Mouse (Mus musculus) lung, postnatal 25 days (tissue): ENCODE measurements around the gene Fkbp2.
"Not testable (repeated sequence)": the region's sequence is repeated elsewhere in the genome, so short reads cannot be mapped to it uniquely, and the experiment has no call there.

Experiments
- DNase-seq: peaks from one replicate; pipeline ENCODE4 v3.0.0; 2022; ENCODE audit warnings: low spot score

The Fkbp2 gene

GRCm38 (mm10) chr19:6991166-6991565, 10.9 kb upstream of the Fkbp2 start:
- DNase-seq: not testable (repeated sequence)

- no peak for DNase-seq
Observed at GRCm38 (mm10) chr19:6990712-6991111, 10.4 kb upstream of the Fkbp2 start.

- DNase-seq: no peak
Observed at GRCm38 (mm10) chr19:6989251-6989650, 8.9 kb upstream of the Fkbp2 start.

- no peak for DNase-seq
Observed at GRCm38 (mm10) chr19:6987904-6988285, 7.6 kb upstream of the Fkbp2 start.

- DNase-seq: peak; percentile 54
Observed at GRCm38 (mm10) chr19:6987061-6987903, 7.0 kb upstream of the Fkbp2 start, which contains the start of gene Vegfb. Gene Vegfb, minus strand, starts transcription at chr19:6987651.

- no peak for DNase-seq
Observed at GRCm38 (mm10) chr19:6985951-6986708, 5.8 kb upstream of the Fkbp2 start.

GRCm38 (mm10) chr19:6985300-6985699, 5.0 kb upstream of the Fkbp2 start:
- DNase-seq: no peak

- no peak for DNase-seq
Observed at GRCm38 (mm10) chr19:6983621-6984020, 3.3 kb upstream of the Fkbp2 start.

- no peak for DNase-seq
Observed at GRCm38 (mm10) chr19:6981465-6981864, 1.2 kb upstream of the Fkbp2 start.

- DNase-seq: peak; percentile 100
Observed at GRCm38 (mm10) chr19:6979486-6980380, 568 bp downstream of the Fkbp2 start.

- DNase-seq: no peak
Observed at GRCm38 (mm10) chr19:6979001-6979479, 1.3 kb downstream of the Fkbp2 start.

GRCm38 (mm10) chr19:6978639-6978974, 1.7 kb downstream of the Fkbp2 start:
- DNase-seq: no peak

- no peak for DNase-seq
Observed at GRCm38 (mm10) chr19:6977759-6978638, 2.3 kb downstream of the Fkbp2 start.

GRCm38 (mm10) chr19:6975537-6976521, 4.5 kb downstream of the Fkbp2 start, which contains the start of gene Plcb3:
Gene Plcb3, minus strand, starts transcription at chr19:6976470.
- peak; percentile 65 for DNase-seq

- peak; percentile 78 for DNase-seq
Observed at GRCm38 (mm10) chr19:6974211-6975205, 5.8 kb downstream of the Fkbp2 start, which contains the start of gene Ppp1r14b. Gene Ppp1r14b, plus strand, starts transcription at chr19:6974968.

GRCm38 (mm10) chr19:6973581-6974190, 6.6 kb downstream of the Fkbp2 start:
- DNase-seq: no peak

GRCm38 (mm10) chr19:6972247-6972917, 7.9 kb downstream of the Fkbp2 start:
- no peak for DNase-seq
